Mouse (Mus musculus): ENCODE measurements around the gene Fbxo6.

DNA sequence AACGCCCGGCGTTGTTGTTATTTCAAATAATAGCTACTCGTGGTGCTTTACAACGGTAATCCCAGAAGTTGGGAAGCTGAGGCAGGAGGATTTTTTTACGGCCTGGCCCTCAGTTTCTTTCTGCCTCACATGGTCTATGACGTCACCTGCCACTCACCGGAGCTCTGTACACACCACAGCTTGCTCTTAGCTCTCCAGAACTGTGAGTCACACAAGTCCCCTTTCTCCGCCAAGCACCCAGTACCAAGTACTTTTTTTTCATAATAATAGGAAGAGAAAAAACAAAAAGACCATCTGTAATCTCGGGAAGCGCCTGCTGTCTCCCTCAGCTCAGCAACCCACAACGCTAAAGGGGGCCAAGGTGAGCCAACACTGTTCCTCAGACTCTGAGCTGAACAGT lies 29.5 kb upstream of the Fbxo6 start:
- TF ChIP-seq CTCF (IDR thresholded peaks at IDR 0.05; ENCODE audit: insufficient read depth, low read depth, low read length), result no peak
- no peak for TF ChIP-seq POLR2A (IDR thresholded peaks at IDR 0.05; ENCODE audit: insufficient read depth, low read depth, low read length)

Data from olfactory bulb, adult 2 months (tissue).